Mouse (Mus musculus) thymus, adult 2 months (tissue): Measurements from ENCODE around the gene Fbxl14.

ENCODE experiments used
- CTCF ChIP-seq: fragments of 200-500 bp; IDR thresholded peaks from 2 replicates; pipeline ENCODE4 v1.5.1; 2012; ENCODE audit warnings: mild to moderate bottlenecking, control low read depth, low read length, moderate library complexity, borderline replicate concordance; ENCODE audit not compliant: control insufficient read depth, poor library complexity, insufficient read depth; ENCODE audit errors: extremely low read depth
- POLR2A ChIP-seq: fragments of 200-500 bp; IDR thresholded peaks from 2 replicates; pipeline ENCODE4 v1.6.1; 2012; ENCODE audit warnings: mild to moderate bottlenecking, low read length, control low read depth, moderate library complexity; ENCODE audit not compliant: control insufficient read depth, poor library complexity, insufficient read depth; ENCODE audit errors: extremely low read depth

DNA sequence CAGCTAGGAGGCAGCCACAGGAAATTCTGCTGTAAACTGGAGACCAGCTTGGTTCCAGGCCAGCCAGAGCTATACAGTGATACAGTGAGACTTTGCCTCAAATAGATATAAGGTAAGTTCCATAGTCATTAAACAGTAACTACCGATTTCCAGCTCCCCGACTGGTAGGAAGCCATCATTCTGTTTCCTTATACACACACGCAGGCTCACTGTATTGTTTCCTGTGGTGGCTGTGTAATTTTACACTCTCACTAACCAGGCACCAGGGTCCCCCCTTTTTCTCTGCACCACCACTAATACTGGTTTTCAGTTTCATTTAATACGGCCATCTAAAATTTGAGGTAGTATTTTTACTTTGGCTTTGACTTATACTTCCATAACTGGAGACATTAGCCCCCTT, 5.5 kb upstream of the Fbxl14 start:
- TF ChIP-seq POLR2A = no peak
- TF ChIP-seq CTCF = no peak
